Mouse (Mus musculus) G1E (cell line): ENCODE data around the gene Sycp1. TPM values are rescaled to one million over a fixed set of nuclear protein-coding genes. Genes with fewer than 3 reads are reported as not detected.

Experiments
- ATAC-seq: 2 replicates; pipeline ENCODE4 v1.8.0; 2016; ENCODE audit warnings: mild to moderate bottlenecking; ENCODE audit not compliant: insufficient number of reproducible peaks, poor library complexity, low FRiP score, severe bottlenecking; ENCODE audit errors: extremely low read depth
- DNase-seq: peaks from one replicate; pipeline ENCODE4 v3.0.0; 2012; ENCODE audit warnings: low spot score
- H3K27me3 ChIP-seq: 2 replicates; pipeline ENCODE4 v1.6.1; 2012; ENCODE audit warnings: mild to moderate bottlenecking, low read length, inconsistent platforms; ENCODE audit not compliant: insufficient read depth
- H3K36me3 ChIP-seq: replicated peaks from 2 replicates; pipeline ENCODE3; 2012; ENCODE audit warnings: mild to moderate bottlenecking, inconsistent platforms
- H3K4me1 ChIP-seq: 2 replicates; pipeline ENCODE4 v1.6.1; 2012; ENCODE audit warnings: low read depth, low read length, inconsistent platforms, mixed read lengths; ENCODE audit not compliant: insufficient read depth
- H3K4me3 ChIP-seq: 2 replicates; pipeline ENCODE4 v1.5.1; 2012; ENCODE audit warnings: low read depth, mild to moderate bottlenecking, inconsistent platforms, low read length, moderate library complexity, mixed read lengths
- H3K9me3 ChIP-seq: replicated peaks from 2 replicates; pipeline ENCODE4 v1.6.1; 2012; ENCODE audit warnings: inconsistent platforms
- CTCF ChIP-seq: IDR thresholded peaks from 2 replicates; pipeline ENCODE4 v1.5.1; 2012; ENCODE audit warnings: low read depth, low read length, inconsistent platforms, mixed read lengths
- GATA1 ChIP-seq: IDR thresholded peaks from 2 replicates; pipeline ENCODE4 v1.6.1; 2012; ENCODE audit warnings: borderline replicate concordance, low read length, inconsistent platforms, mixed read lengths
- GATA2 ChIP-seq: IDR thresholded peaks from 2 replicates; pipeline ENCODE4 v1.6.1; 2012; ENCODE audit warnings: low read depth, low read length, inconsistent platforms, borderline replicate concordance
- POLR2AphosphoS5 ChIP-seq: IDR thresholded peaks from 2 replicates; pipeline ENCODE4 v1.6.1; 2012; ENCODE audit warnings: low read depth, low read length, inconsistent platforms; ENCODE audit not compliant: insufficient replicate concordance
- TAL1 ChIP-seq: conservative IDR thresholded peaks from 2 replicates; pipeline ENCODE4 v1.6.1; 2012; ENCODE audit warnings: low read depth, low read length, inconsistent platforms, mixed read lengths
- polyA plus RNA-seq: library from polyadenylated mRNA; stranded (reverse); fragments of >175 nt; gene quantifications from 2 replicates; pipeline ENCODE4 v1.2.3, GENCODE M21; 2012
- total RNA-seq, 2 experiments: library from RNA; stranded (forward) in 1 of 2; stranded (reverse) in 1 of 2; fragments of 200-1000 nt in 1 of 2; fragments of >200 nt in 1 of 2; fragmentation: Nextera tagmentation in 1 of 2; gene quantifications; 2 replicates each; pipeline ENCODE4 v1.2.3; 2014 to 2017

Sycp1 gene
- total and polyA plus RNA-seq, 3 experiments: 0.22 TPM; not detected in 2

GRCm38 (mm10) chr3:102899136-102899535 is 36.8 kb downstream of the Sycp1 start:
- Histone ChIP-seq H3K9me3 (no peaks in the 10 kb centered on the region), H3K4me3 (no peak overlapping the region), H3K4me1 (no peaks in the 10 kb centered on the region), H3K27me3 (no peaks in the 10 kb centered on the region), H3K36me3 (no peaks in the 10 kb centered on the region)
- no peak for DNase-seq
- TF ChIP-seq POLR2AphosphoS5 (no peak), GATA2 (no peak), GATA1 (no peak), CTCF (no peak), TAL1 (no peak)
- ATAC-seq: no peak

GRCm38 (mm10) chr3:102880529-102880928 is 55.4 kb downstream of the Sycp1 start:
- Histone ChIP-seq H3K4me3 (no peak overlapping the region), H3K27me3 (no peaks in the 10 kb centered on the region), H3K36me3 (no peaks in the 10 kb centered on the region), H3K4me1 (no peaks in the 10 kb centered on the region; the same call in 1 of the 2 replicates), H3K9me3 (no peaks in the 10 kb centered on the region)
- no peak for DNase-seq
- no peak for ATAC-seq
- no peak for TF ChIP-seq TAL1
- no peak for TF ChIP-seq CTCF
- TF ChIP-seq GATA2: no peak
- no peak for TF ChIP-seq GATA1
- no peak for TF ChIP-seq POLR2AphosphoS5

DNA sequence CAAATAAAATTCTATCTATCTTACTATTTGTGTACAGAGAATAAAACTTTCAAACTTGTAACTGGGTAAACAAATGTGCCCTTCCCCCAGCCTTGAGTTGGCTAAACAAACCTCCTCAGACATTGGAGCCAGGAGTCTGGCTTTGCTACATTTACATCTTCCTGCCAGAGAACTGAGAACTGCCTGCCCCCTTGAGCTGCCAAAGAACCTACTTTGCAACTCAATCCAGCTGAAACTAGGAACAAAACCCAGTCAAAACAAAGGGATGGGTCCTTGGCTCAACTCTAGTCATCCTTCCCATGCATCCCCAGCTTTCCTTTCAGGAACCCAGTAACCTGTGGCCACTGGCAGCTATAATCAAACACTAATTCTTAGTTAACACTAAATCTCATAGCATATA is 87.2 kb downstream of the Sycp1 start:
- ATAC-seq (no peak), DNase-seq (no peak)
- Histone ChIP-seq H3K9me3 (no peaks in the 10 kb centered on the region), H3K36me3 (no peaks in the 10 kb centered on the region), H3K4me3 (no peak overlapping the region), H3K27me3 (no peaks in the 10 kb centered on the region; the same call in 1 of the 2 replicates), H3K4me1 (no peaks in the 10 kb centered on the region)
- TF ChIP-seq GATA1 (no peak), CTCF (no peak), TAL1 (no peak)

DNA sequence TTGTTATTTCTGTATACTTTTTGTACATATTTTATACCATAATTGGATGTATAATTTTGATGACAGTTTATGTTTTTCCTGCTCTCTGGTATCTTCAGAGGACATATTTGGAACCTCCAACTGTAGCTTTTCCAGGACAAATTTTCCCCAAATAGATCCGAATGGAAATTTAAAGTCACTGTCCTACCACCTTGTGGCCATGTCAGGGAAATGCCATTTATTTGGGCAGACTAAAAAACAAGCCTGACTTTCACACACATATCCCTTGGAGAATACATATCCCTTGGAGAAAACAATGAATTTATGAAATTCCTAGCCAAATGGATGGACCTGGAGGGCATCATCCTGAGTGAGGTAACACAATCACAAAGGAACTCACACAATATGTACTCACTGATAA is 93.5 kb downstream of the Sycp1 start:
- DNase-seq (no peak), ATAC-seq (no peak)
- no peaks in the 10 kb centered on the region for H3K4me1 ChIP-seq
- no peaks in the 10 kb centered on the region for H3K27me3 ChIP-seq
- H3K9me3 ChIP-seq: no peaks in the 10 kb centered on the region
- H3K4me3 ChIP-seq: no peak overlapping the region
- TF ChIP-seq GATA1 (no peak), TAL1 (no peak), CTCF (no peak), GATA2 (no peak), POLR2AphosphoS5 (no peak)
- H3K36me3 ChIP-seq: no peaks in the 10 kb centered on the region

- peak; percentile 3 for DNase-seq
- H3K9me3 ChIP-seq: no peaks in the 10 kb centered on the region
- 0 out of 2 replicates have a peak, but pooled peaks cover 5% of the 10 kb centered on the region for H3K27me3 ChIP-seq
- TF ChIP-seq CTCF: no peak
- TF ChIP-seq TAL1: no peak
- no peak for TF ChIP-seq POLR2AphosphoS5
- TF ChIP-seq GATA2: no peak
- TF ChIP-seq GATA1: no peak
- ATAC-seq: no peak
- H3K36me3 ChIP-seq: no peaks in the 10 kb centered on the region
- no peak overlapping the region for H3K4me3 ChIP-seq
- H3K4me1 ChIP-seq: no peaks in the 10 kb centered on the region
Measured at GRCm38 (mm10) chr3:102803937-102804336, 132.0 kb downstream of the Sycp1 start.

- H3K27me3 ChIP-seq: peaks cover 2% of the 10 kb centered on the region; the same call in 1 of the 2 replicates
- no peaks in the 10 kb centered on the region for H3K36me3 ChIP-seq
- ATAC-seq (no peak), DNase-seq (no peak)
- TF ChIP-seq POLR2AphosphoS5: no peak
- no peak for TF ChIP-seq CTCF
- no peak for TF ChIP-seq GATA1
- no peak for TF ChIP-seq TAL1
- no peak for TF ChIP-seq GATA2
- no peak overlapping the region for H3K4me3 ChIP-seq
- no peaks in the 10 kb centered on the region for H3K9me3 ChIP-seq
- no peaks in the 10 kb centered on the region for H3K4me1 ChIP-seq
Measured at GRCm38 (mm10) chr3:102787369-102787768, 148.5 kb downstream of the Sycp1 start.

GRCm38 (mm10) chr3:102782618-102783017 is 153.3 kb downstream of the Sycp1 start, which contains the start of gene Tshb:
Gene Tshb, minus strand, starts transcription at chr3:102782718.
- Histone ChIP-seq H3K4me1 (no peaks in the 10 kb centered on the region), H3K4me3 (no peak within 1 kb of the TSS), H3K36me3 (no peaks in the 10 kb centered on the region), H3K9me3 (no peaks in the 10 kb centered on the region), H3K27me3 (peaks cover 4% of the 10 kb centered on the region; the same call in 1 of the 2 replicates)
- no peak for TF ChIP-seq GATA1
- TF ChIP-seq CTCF: no peak
- no peak for TF ChIP-seq TAL1
- no peak for TF ChIP-seq GATA2
- TF ChIP-seq POLR2AphosphoS5: no peak
- ATAC-seq: no peak
- DNase-seq: no peak
